Mouse (Mus musculus): Measurements from ENCODE around the gene Acad8. TPM values are rescaled to one million over a fixed set of nuclear protein-coding genes. Genes with fewer than 3 reads are reported as not detected.

Acad8 gene
- polyA plus RNA-seq, 1 experiment from 2014 or later, result 40.8 TPM

Other genes with a start within 250 kb of the Acad8 start
- 3.1 and 3.8 TPM in 2 replicates for gene Glb1l2, start 193.1 kb downstream of the Acad8 start, polyA plus RNA-seq (2014; fragmentation: Nextera tagmentation; extraction: Ambion mirVana)
- gene Glb1l3, start 138.7 kb downstream of the Acad8 start, polyA plus RNA-seq (2014; fragmentation: Nextera tagmentation; extraction: Ambion mirVana), result not detected in 2 replicates
- gene Gm1110, start 76.5 kb downstream of the Acad8 start, polyA plus RNA-seq (2014; fragmentation: Nextera tagmentation; extraction: Ambion mirVana), result not detected in 2 replicates
- gene Thyn1, start 144 bp upstream of the Acad8 start, polyA plus RNA-seq (2014; fragmentation: Nextera tagmentation; extraction: Ambion mirVana), result 139 and 146 TPM in 2 replicates
- gene Vps26b, start 30.5 kb upstream of the Acad8 start, polyA plus RNA-seq (2014; fragmentation: Nextera tagmentation; extraction: Ambion mirVana), result 62.6 and 63.5 TPM in 2 replicates
- gene Ncapd3, start 30.6 kb upstream of the Acad8 start, polyA plus RNA-seq (2014; fragmentation: Nextera tagmentation; extraction: Ambion mirVana), result 36.8 and 42.4 TPM in 2 replicates
- 137 and 138 TPM in 2 replicates for gene Jam3, start 155.9 kb upstream of the Acad8 start, polyA plus RNA-seq (2014; fragmentation: Nextera tagmentation; extraction: Ambion mirVana)